Comparison of ENCODE assay signal across 13 mouse cellular contexts in genomic region chr6:40607431-40607830, GRCm38 (mm10). TPM values are rescaled to one million over a fixed set of nuclear protein-coding genes. Genes with fewer than 3 reads are reported as not detected.
DNase-seq lines count a peak whose midpoint lies in the region; ATAC-seq and TF ChIP-seq lines count a peak whose summit lies in the region.
"Had no signal": no experiment of that assay in that cellular context is flagged by ENCODE, and none has a peak within 500 bp of the region (broad histone marks: within the 10 kb centered on the region; RNA-seq: fewer than 3 reads in every experiment).

No protein-coding gene starts in this region.

- DNase-seq in 3T3-L1 (ENCODE audit: low read depth, low spot score), result peak; percentile 72
- peak; percentile 68 for DNase-seq in adrenal gland, adult 2 months
- peak; percentile 62 to 66 for DNase-seq in left cerebral cortex, adult 2 months (ENCODE audit: extremely low spot score in 1 of 2, low spot score in 2 of 2)
- DNase-seq in spleen, adult 18-20 months, result no peak
- DNase-seq in lung, postnatal 0 days (ENCODE audit: low spot score), result no peak
- DNase-seq in ovary, adult 18-20 months (ENCODE audit: low spot score), result no peak
- DNase-seq: thymus, adult 18-20 months had no signal

- H3K4me1 ChIP-seq in hindbrain, embryonic 13.5 days (replicated peaks), result no peaks in the 10 kb centered on the region
- no peaks in the 10 kb centered on the region for H3K4me1 ChIP-seq in lung, postnatal 0 days (ENCODE audit: insufficient read depth, low read depth, low read length)
- H3K4me1 ChIP-seq: limb, embryonic 15.5 days; midbrain, embryonic 10.5 days had no signal

- peak; percentile 25; the same call in 1 of the 2 replicates for ATAC-seq in common myeloid progenitor, adult 5-6 weeks (replicated peaks; ENCODE audit: low read depth, poor library complexity, severe bottlenecking)
- ATAC-seq in hindbrain, embryonic 13.5 days (ENCODE audit: low FRiP score), result no peak
- no peak for ATAC-seq in lung, postnatal 0 days
- ATAC-seq: intestine, postnatal 0 days had no signal

- no peak overlapping the region for H3K4me3 ChIP-seq in left cerebral cortex, adult 2 months
- H3K4me3 ChIP-seq in hindbrain, embryonic 13.5 days, result no peak overlapping the region
- H3K4me3 ChIP-seq in lung, postnatal 0 days (ENCODE audit: low read depth, low read length), result no peak overlapping the region
- H3K4me3 ChIP-seq: limb, embryonic 15.5 days; midbrain, embryonic 10.5 days had no signal

- H3K36me3 ChIP-seq in hindbrain, embryonic 13.5 days, result no peaks in the 10 kb centered on the region
- no peaks in the 10 kb centered on the region for H3K36me3 ChIP-seq in lung, postnatal 0 days (ENCODE audit: insufficient read depth, low read length)
- H3K36me3 ChIP-seq: limb, embryonic 15.5 days; midbrain, embryonic 10.5 days had no signal

- no peak overlapping the region for H3K9ac ChIP-seq in hindbrain, embryonic 13.5 days
- no peak overlapping the region for H3K9ac ChIP-seq in lung, postnatal 0 days (replicated peaks; ENCODE audit: low read depth)
- H3K9ac ChIP-seq: limb, embryonic 15.5 days had no signal

- no peaks in the 10 kb centered on the region for H3K9me3 ChIP-seq in hindbrain, embryonic 13.5 days
- H3K9me3 ChIP-seq in lung, postnatal 0 days (ENCODE audit: low read length), result no peaks in the 10 kb centered on the region
- H3K9me3 ChIP-seq: limb, embryonic 15.5 days; midbrain, embryonic 10.5 days had no signal

- no peak for TF ChIP-seq EP300 in lung, postnatal 0 days (IDR thresholded peaks at IDR 0.05)

- H3K27ac ChIP-seq in left cerebral cortex, adult 2 months, result no peak overlapping the region
- no peak overlapping the region for H3K27ac ChIP-seq in hindbrain, embryonic 13.5 days
- no peak overlapping the region for H3K27ac ChIP-seq in lung, postnatal 0 days (ENCODE audit: low read length)
- H3K27ac ChIP-seq: limb, embryonic 15.5 days; midbrain, embryonic 10.5 days had no signal

- H3K4me2 ChIP-seq in hindbrain, embryonic 13.5 days, result no peak overlapping the region
- no peak overlapping the region for H3K4me2 ChIP-seq in lung, postnatal 0 days (replicated peaks; ENCODE audit: low read depth, low read length)
- H3K4me2 ChIP-seq: limb, embryonic 15.5 days had no signal

- H3K27me3 ChIP-seq in hindbrain, embryonic 13.5 days, result no peaks in the 10 kb centered on the region
- H3K27me3 ChIP-seq in lung, postnatal 0 days (replicated peaks; ENCODE audit: insufficient read depth, low read length), result no peaks in the 10 kb centered on the region
- H3K27me3 ChIP-seq: limb, embryonic 15.5 days had no signal

- TF ChIP-seq CTCF in left cerebral cortex, adult 2 months (IDR thresholded peaks at IDR 0.05), result no peak
- TF ChIP-seq CTCF in lung, postnatal 0 days (IDR thresholded peaks at IDR 0.05), result no peak

- intact Hi-C loops in left cerebral cortex, adult 2 months (cut with DNase I), result no loop called here

RNA-seq across cellular contexts. Expression of gene Tas2r138, which starts 5.7 kb away (rescaled TPM):
- not detected for total RNA-seq in adrenal gland, adult 2 months (2021)
- polyA plus RNA-seq in adrenal gland, adult 2 months (2012; rRNA removed), result not detected in 2 replicates
- total RNA-seq in common myeloid progenitor, adult 5-6 weeks (2017), result not detected in 2 replicates
- total RNA-seq in left cerebral cortex, adult 2 months (2021), result not detected
- not detected in 2 replicates for polyA plus RNA-seq in hindbrain, embryonic 13.5 days (2015; fragmentation: Nextera tagmentation; extraction: Ambion mirVana)
- not detected in 2 replicates for polyA plus RNA-seq in lung, postnatal 0 days (2015; fragmentation: Nextera tagmentation; extraction: Ambion mirVana)
- total RNA-seq: ES-E14 had no signal
- polyA plus RNA-seq: intestine, postnatal 0 days; limb, embryonic 15.5 days; midbrain, embryonic 10.5 days had no signal

RNA-seq across cellular contexts. Expression of gene Mgam, which starts 21.2 kb away (rescaled TPM):
- 1 to 10 TPM in 1 of 2 experiments, under 1 TPM in 1; 0.31 to 1.9 TPM for total RNA-seq in adrenal gland, adult 2 months (2021)
- polyA plus RNA-seq in adrenal gland, adult 2 months (2012; rRNA removed), result 0.09 and 0.38 TPM in 2 replicates
- total RNA-seq in common myeloid progenitor, adult 5-6 weeks (2017), result 0.14 and 1.1 TPM in 2 replicates
- under 1 TPM in 1 of 2 experiments, not detected in 1; 0.65 TPM for total RNA-seq in left cerebral cortex, adult 2 months (2021)
- polyA plus RNA-seq in hindbrain, embryonic 13.5 days (2015; fragmentation: Nextera tagmentation; extraction: Ambion mirVana), result 0.05 TPM in 1 of 2 replicates, not detected in the other
- 0.05 and 0.11 TPM in 2 replicates for polyA plus RNA-seq in lung, postnatal 0 days (2015; fragmentation: Nextera tagmentation; extraction: Ambion mirVana)
- polyA plus RNA-seq: midbrain, embryonic 10.5 days had no signal

RNA-seq across cellular contexts. Expression of gene Clec5a, which starts 21.8 kb away (rescaled TPM):
- total RNA-seq in adrenal gland, adult 2 months (2021), result 1 to 10 TPM in 1 of 2 experiments, under 1 TPM in 1; 0.92 to 2.9 TPM
- 0.06 TPM in 1 of 2 replicates, not detected in the other for polyA plus RNA-seq in adrenal gland, adult 2 months (2012; rRNA removed)
- total RNA-seq in common myeloid progenitor, adult 5-6 weeks (2017), result 4.2 and 6.4 TPM in 2 replicates
- total RNA-seq in left cerebral cortex, adult 2 months (2021), result 1 to 10 TPM; 1.2 to 1.4 TPM
- 0.66 and 1.6 TPM in 2 replicates for polyA plus RNA-seq in hindbrain, embryonic 13.5 days (2015; fragmentation: Nextera tagmentation; extraction: Ambion mirVana)
- polyA plus RNA-seq in lung, postnatal 0 days (2015; fragmentation: Nextera tagmentation; extraction: Ambion mirVana), result 4.0 and 5.8 TPM in 2 replicates
- total RNA-seq: ES-E14 had no signal

RNA-seq across cellular contexts. Expression of gene Olfr460, which starts 38.1 kb away (rescaled TPM):
- not detected for total RNA-seq in adrenal gland, adult 2 months (2021)
- polyA plus RNA-seq in adrenal gland, adult 2 months (2012; rRNA removed), result not detected in 2 replicates
- total RNA-seq in common myeloid progenitor, adult 5-6 weeks (2017), result not detected in 2 replicates
- not detected for total RNA-seq in left cerebral cortex, adult 2 months (2021)
- polyA plus RNA-seq in hindbrain, embryonic 13.5 days (2015; fragmentation: Nextera tagmentation; extraction: Ambion mirVana), result not detected in 2 replicates
- not detected in 2 replicates for polyA plus RNA-seq in lung, postnatal 0 days (2015; fragmentation: Nextera tagmentation; extraction: Ambion mirVana)
- total RNA-seq: ES-E14 had no signal
- polyA plus RNA-seq: intestine, postnatal 0 days; limb, embryonic 15.5 days; midbrain, embryonic 10.5 days had no signal

RNA-seq across cellular contexts. Expression of gene Olfr461, which starts 52.6 kb away (rescaled TPM):
- total RNA-seq in adrenal gland, adult 2 months (2021), result not detected
- not detected in 2 replicates for polyA plus RNA-seq in adrenal gland, adult 2 months (2012; rRNA removed)
- not detected in 2 replicates for total RNA-seq in common myeloid progenitor, adult 5-6 weeks (2017)
- not detected for total RNA-seq in left cerebral cortex, adult 2 months (2021)
- polyA plus RNA-seq in hindbrain, embryonic 13.5 days (2015; fragmentation: Nextera tagmentation; extraction: Ambion mirVana), result 0.12 TPM in 2 replicates
- polyA plus RNA-seq in lung, postnatal 0 days (2015; fragmentation: Nextera tagmentation; extraction: Ambion mirVana), result not detected in 2 replicates
- total RNA-seq: ES-E14 had no signal
- polyA plus RNA-seq: intestine, postnatal 0 days had no signal

Comparison
In these comparisons a context has a peak if more than half of its experiments do, and no peak if none do; other contexts are left out.
1. DNase-seq: peak in 3T3-L1 (single experiment), adrenal gland, adult 2 months (single experiment) and left cerebral cortex, adult 2 months (2 of 2); none in spleen, adult 18-20 months (0 of 2), lung, postnatal 0 days (single experiment) and ovary, adult 18-20 months (single experiment).